Mouse (Mus musculus): ENCODE results near the gene Alg12. TPM values are rescaled to one million over a fixed set of nuclear protein-coding genes. Genes with fewer than 3 reads are reported as not detected.
"Not testable (repeated sequence)": the region's sequence is repeated elsewhere in the genome, so short reads cannot be mapped to it uniquely, and the experiment has no call there.

The Alg12 gene
- total RNA-seq, 2 experiments from 2014 or later: 5.7 to 6.5 TPM

DNA sequence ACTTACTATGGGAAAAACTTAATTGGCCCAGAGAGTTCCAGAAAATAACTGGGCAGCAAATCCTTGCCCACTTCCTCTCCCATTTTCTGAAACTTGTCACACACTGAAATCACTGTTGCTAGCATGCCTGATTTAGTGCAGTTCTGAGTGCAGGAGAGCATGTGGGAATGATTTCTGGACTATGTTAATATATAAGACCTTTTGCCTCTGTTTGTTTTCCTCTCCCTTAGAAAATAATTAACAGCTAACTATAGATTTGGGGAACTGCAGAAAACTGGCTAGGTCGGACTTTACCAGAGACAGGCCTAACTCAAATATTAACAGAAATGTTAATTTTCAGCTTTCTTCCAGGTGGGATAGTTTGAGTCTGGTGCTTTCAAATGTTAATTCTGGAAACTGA is 50.6 kb downstream of the Alg12 start:
- DNase-seq: no peak

GRCm38 (mm10) chr15:88766139-88766538 is 53.0 kb downstream of the Alg12 start:
- DNase-seq: not testable (repeated sequence)

- DNase-seq: no peak
These were observed 57.6 kb downstream of the Alg12 start for GRCm38 (mm10) chr15:88761551-88761950.

GRCm38 (mm10) chr15:88758061-88758460 is 61.1 kb downstream of the Alg12 start:
- DNase-seq: no peak

GRCm38 (mm10) chr15:88755761-88756160 is 63.4 kb downstream of the Alg12 start:
- no peak for DNase-seq

Other genes starting within 250 kb of the Alg12 start
- not detected for gene Zdhhc25, start 219.0 kb downstream of the Alg12 start, total RNA-seq (2021)
- 10 to 100 TPM; 26.5 to 33.4 TPM for gene Brd1, start 85.1 kb downstream of the Alg12 start, total RNA-seq (2021)
- 1 to 10 TPM; 7.2 to 9.4 TPM for gene Zbed4, start 67.7 kb downstream of the Alg12 start, total RNA-seq (2021)
- gene Creld2, start 328 bp upstream of the Alg12 start, total RNA-seq (2021): 10 to 100 TPM in 1 of 2 experiments, 1 to 10 TPM in 1; 9.4 to 13.6 TPM
- 10 to 100 TPM; 14.8 to 19.4 TPM for gene Pim3, start 42.9 kb upstream of the Alg12 start, total RNA-seq (2021)
- gene Ttll8, start 135.1 kb upstream of the Alg12 start, total RNA-seq (2021): not detected
- gene Mlc1, start 159.7 kb upstream of the Alg12 start, total RNA-seq (2021): under 1 TPM; 0.07 to 0.20 TPM
- gene Mov10l1, start 163.6 kb upstream of the Alg12 start, total RNA-seq (2021): not detected
- under 1 TPM; 0.07 to 0.18 TPM for gene Panx2, start 240.4 kb upstream of the Alg12 start, total RNA-seq (2021)

All from gastrocnemius, postnatal 10 days (tissue).